Mouse (Mus musculus): ENCODE results near the gene Rpusd4. TPM values are rescaled to one million over a fixed set of nuclear protein-coding genes. Genes with fewer than 3 reads are reported as not detected.

Gene Rpusd4
- polyA plus RNA-seq, 1 experiment from 2014 or later, result 33.3 TPM

DNA sequence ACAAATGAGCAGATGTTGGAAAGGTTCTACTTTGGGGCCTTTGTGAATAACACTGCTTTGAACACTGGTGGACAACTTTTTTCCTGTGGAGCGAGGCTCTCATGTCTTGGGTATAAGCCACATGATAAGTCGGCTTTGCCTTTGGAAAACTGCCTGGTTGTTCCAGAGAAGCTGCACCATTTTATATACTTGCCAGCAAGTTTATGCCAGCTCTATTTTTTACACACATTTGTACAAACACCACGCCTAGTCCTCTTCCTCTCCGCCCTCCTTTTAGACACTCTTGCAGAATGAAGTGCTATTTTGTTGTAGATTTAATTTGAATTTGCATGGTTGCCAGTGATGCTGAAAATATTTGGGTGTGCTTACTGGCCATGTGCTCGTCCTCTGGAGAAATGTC lies 25.8 kb downstream of the Rpusd4 start:
- no peak for DNase-seq (ENCODE audit: extremely low spot score, low spot score)
- H3K27ac ChIP-seq, result no peak overlapping the region
- H3K36me3 ChIP-seq (replicated peaks), result no peaks in the 10 kb centered on the region
- H3K9me3 ChIP-seq, result peaks cover 5% of the 10 kb centered on the region
- WGBS, result 92% methylated on average over 5 of the region's 5 CpGs
- no peak overlapping the region for H3K4me3 ChIP-seq
- H3K4me1 ChIP-seq, result peaks cover 30% of the 10 kb centered on the region
- peaks cover 43% of the 10 kb centered on the region for H3K27me3 ChIP-seq (ENCODE audit: poor library complexity, severe bottlenecking)

GRCm38 (mm10) chr9:35297791-35298190 lies 30.1 kb downstream of the Rpusd4 start:
- Histone ChIP-seq H3K27me3 (ENCODE audit: poor library complexity, severe bottlenecking) (peaks cover 13% of the 10 kb centered on the region), H3K4me1 (no peaks in the 10 kb centered on the region; the same call in 1 of the 2 replicates), H3K36me3 (replicated peaks) (no peaks in the 10 kb centered on the region), H3K27ac (no peak overlapping the region), H3K9me3 (peaks cover 5% of the 10 kb centered on the region), H3K4me3 (no peak overlapping the region)
- DNase-seq (ENCODE audit: extremely low spot score, low spot score), result no peak

DNA sequence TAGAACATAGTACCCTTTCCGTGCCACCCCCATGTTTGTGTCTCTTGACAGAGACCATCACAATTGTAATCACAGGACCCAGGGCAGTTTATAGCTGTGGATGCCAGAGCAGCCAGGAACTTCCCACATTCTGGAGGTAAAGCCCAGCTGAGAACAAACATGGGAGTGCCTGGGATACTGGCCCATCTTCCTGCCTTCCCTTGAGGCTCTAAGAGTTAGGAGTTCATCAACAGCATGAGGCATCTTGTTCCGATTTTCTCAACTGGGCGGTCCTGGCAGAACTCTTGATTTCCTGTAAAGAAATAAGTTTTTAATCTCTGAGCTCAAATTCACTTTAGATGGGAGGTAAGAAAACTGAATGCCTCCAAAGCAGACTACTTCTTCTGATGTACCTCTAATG lies 34.5 kb downstream of the Rpusd4 start:
- no peaks in the 10 kb centered on the region for H3K36me3 ChIP-seq (replicated peaks)
- no peak overlapping the region for H3K4me3 ChIP-seq
- 0 out of 2 replicates have a peak, but pooled peaks cover 4% of the 10 kb centered on the region for H3K27me3 ChIP-seq (ENCODE audit: poor library complexity, severe bottlenecking)
- peaks cover 6% of the 10 kb centered on the region; the same call in 1 of the 2 replicates for H3K4me1 ChIP-seq
- H3K27ac ChIP-seq, result no peak overlapping the region
- DNase-seq (ENCODE audit: extremely low spot score, low spot score), result no peak
- H3K9me3 ChIP-seq, result no peaks in the 10 kb centered on the region
- WGBS, result 92% methylated on average over 3 of the region's 3 CpGs

GRCm38 (mm10) chr9:35307461-35307860 lies 39.8 kb downstream of the Rpusd4 start:
- Histone ChIP-seq H3K27ac (no peak overlapping the region), H3K27me3 (ENCODE audit: poor library complexity, severe bottlenecking) (peaks cover 12% of the 10 kb centered on the region), H3K9me3 (no peaks in the 10 kb centered on the region), H3K36me3 (replicated peaks) (no peaks in the 10 kb centered on the region), H3K4me1 (peaks cover 7% of the 10 kb centered on the region), H3K4me3 (no peak overlapping the region)
- DNase-seq (ENCODE audit: extremely low spot score, low spot score), result no peak
- 89% methylated on average over 7 of the region's 7 CpGs for WGBS

DNA sequence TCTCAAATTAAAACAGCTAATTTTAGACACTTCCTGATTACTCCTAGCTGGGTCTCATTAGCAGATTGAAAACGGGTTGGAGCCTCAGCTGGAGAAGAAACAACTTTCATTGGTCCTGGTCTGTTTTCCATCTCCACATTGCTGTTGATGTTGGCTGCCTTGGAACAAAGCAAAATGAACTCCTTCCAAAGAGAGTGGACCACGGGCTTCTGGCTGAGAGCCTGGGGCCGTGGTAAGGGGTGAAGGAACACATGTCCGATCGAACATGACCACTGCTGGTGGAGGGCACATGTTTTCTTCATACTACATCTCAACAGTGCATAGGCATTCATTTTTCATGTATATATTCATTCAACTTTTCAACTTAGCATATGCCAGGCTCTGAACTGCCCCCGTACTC lies 42.7 kb downstream of the Rpusd4 start:
- H3K27ac ChIP-seq, result no peak overlapping the region
- 78% methylated on average over 6 of the region's 6 CpGs for WGBS
- H3K9me3 ChIP-seq, result no peaks in the 10 kb centered on the region
- H3K4me1 ChIP-seq, result peaks cover 29% of the 10 kb centered on the region
- no peaks in the 10 kb centered on the region for H3K36me3 ChIP-seq (replicated peaks)
- H3K27me3 ChIP-seq (ENCODE audit: poor library complexity, severe bottlenecking), result peaks cover 38% of the 10 kb centered on the region
- H3K4me3 ChIP-seq, result no peak overlapping the region
- DNase-seq (ENCODE audit: extremely low spot score, low spot score), result no peak

GRCm38 (mm10) chr9:35312516-35312915 lies 44.9 kb downstream of the Rpusd4 start:
- H3K36me3 ChIP-seq (replicated peaks), result no peaks in the 10 kb centered on the region
- no peak for DNase-seq (ENCODE audit: extremely low spot score, low spot score)
- H3K4me1 ChIP-seq, result peaks cover 49% of the 10 kb centered on the region
- H3K4me3 ChIP-seq, result no peak overlapping the region
- H3K27me3 ChIP-seq (ENCODE audit: poor library complexity, severe bottlenecking), result peaks cover 58% of the 10 kb centered on the region
- no peaks in the 10 kb centered on the region for H3K9me3 ChIP-seq
- peak overlapping the region; percentile 82; the same call in 1 of the 2 replicates for H3K27ac ChIP-seq
- WGBS, result 72% methylated on average over 3 of the region's 3 CpGs

GRCm38 (mm10) chr9:35313601-35314000 lies 45.9 kb downstream of the Rpusd4 start:
- Histone ChIP-seq H3K36me3 (replicated peaks) (no peaks in the 10 kb centered on the region), H3K27me3 (ENCODE audit: poor library complexity, severe bottlenecking) (peaks cover 69% of the 10 kb centered on the region), H3K9me3 (no peaks in the 10 kb centered on the region), H3K4me3 (no peak overlapping the region), H3K4me1 (peaks cover 60% of the 10 kb centered on the region), H3K27ac (peak overlapping the region; percentile 82)
- DNase-seq (ENCODE audit: extremely low spot score, low spot score), result no peak
- WGBS, result 13% methylated on average over 4 of the region's 4 CpGs

GRCm38 (mm10) chr9:35314254-35314653 lies 46.6 kb downstream of the Rpusd4 start:
- peaks cover 66% of the 10 kb centered on the region for H3K4me1 ChIP-seq
- H3K27me3 ChIP-seq (ENCODE audit: poor library complexity, severe bottlenecking), result peaks cover 75% of the 10 kb centered on the region
- 19% methylated on average over 1 of the region's 1 CpGs for WGBS
- H3K36me3 ChIP-seq (replicated peaks), result no peaks in the 10 kb centered on the region
- DNase-seq (ENCODE audit: extremely low spot score, low spot score), result no peak
- H3K27ac ChIP-seq, result peak overlapping the region; percentile 82
- 0 out of 2 replicates have a peak overlapping the region, but pooled peaks have one; percentile 6 for H3K4me3 ChIP-seq
- H3K9me3 ChIP-seq, result no peaks in the 10 kb centered on the region

DNA sequence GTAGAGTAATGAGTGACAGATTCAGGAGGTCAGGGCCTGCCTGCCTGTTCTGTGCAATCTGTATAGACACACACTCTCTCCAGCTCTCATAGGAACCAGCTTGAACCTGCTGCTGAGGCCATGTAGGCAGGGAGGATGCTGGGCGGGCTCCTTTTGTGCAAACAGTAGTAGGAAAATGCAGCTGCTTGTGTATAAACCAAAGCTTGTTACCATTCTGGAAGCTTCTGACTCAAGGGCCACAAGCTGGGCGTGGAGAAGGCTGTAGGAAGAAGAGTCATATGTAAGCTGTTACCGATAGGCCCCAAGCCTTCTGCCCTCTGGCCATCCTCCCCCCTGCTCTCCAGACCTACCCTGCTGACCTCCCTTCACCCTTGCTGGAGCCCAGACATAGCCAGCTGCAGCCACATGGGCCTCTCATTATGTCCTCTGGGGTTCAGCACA lies 49.1 kb downstream of the Rpusd4 start:
- WGBS, result 41% methylated on average over 3 of the region's 3 CpGs
- Histone ChIP-seq H3K4me3 (no peak overlapping the region), H3K27ac (peak overlapping the region; percentile 82), H3K9me3 (no peaks in the 10 kb centered on the region), H3K27me3 (ENCODE audit: poor library complexity, severe bottlenecking) (peaks cover 95% of the 10 kb centered on the region), H3K36me3 (replicated peaks) (no peaks in the 10 kb centered on the region), H3K4me1 (peaks cover 85% of the 10 kb centered on the region)
- no peak for DNase-seq (ENCODE audit: extremely low spot score, low spot score)

- 35% methylated on average over 9 of the region's 9 CpGs for WGBS
- no peaks in the 10 kb centered on the region for H3K36me3 ChIP-seq (replicated peaks)
- no peak overlapping the region for H3K4me3 ChIP-seq
- H3K4me1 ChIP-seq, result peaks cover 87% of the 10 kb centered on the region
- H3K9me3 ChIP-seq, result no peaks in the 10 kb centered on the region
- no peak for DNase-seq (ENCODE audit: extremely low spot score, low spot score)
- peaks cover 95% of the 10 kb centered on the region for H3K27me3 ChIP-seq (ENCODE audit: poor library complexity, severe bottlenecking)
- H3K27ac ChIP-seq, result peak overlapping the region; percentile 82
Measured at GRCm38 (mm10) chr9:35317233-35317980, 49.7 kb downstream of the Rpusd4 start.

DNA sequence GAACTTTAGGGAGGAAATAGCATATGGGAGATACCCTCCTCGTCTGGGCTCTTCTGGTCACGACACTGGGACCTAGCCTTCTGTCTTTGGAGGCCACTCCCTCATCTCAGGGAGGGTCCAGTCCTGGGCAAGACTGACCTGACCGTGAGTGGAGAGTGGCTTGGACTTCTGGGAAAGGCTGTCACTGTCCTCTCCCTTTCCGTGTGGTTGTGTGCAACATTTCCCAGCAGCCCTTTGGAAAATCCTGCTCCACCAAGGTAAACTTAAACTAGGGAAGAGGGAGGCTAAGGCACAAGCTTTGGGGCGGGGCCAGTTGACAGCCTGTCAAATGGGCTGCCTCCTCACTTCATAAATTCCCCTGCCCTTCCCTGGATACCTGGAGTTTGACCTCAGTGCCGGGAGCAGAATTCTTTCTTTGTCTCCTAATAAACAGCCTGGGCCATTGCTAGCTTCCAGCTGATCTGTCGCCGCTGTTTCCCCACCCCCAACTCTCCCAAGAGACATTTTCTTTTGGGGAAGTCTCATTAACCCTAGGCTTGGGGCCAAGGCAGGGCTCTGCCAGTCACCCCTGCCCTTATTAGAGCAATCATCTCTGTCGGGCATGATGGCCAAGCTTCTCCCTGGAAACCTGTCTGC lies 51.0 kb downstream of the Rpusd4 start:
- Histone ChIP-seq H3K4me1 (peaks cover 85% of the 10 kb centered on the region), H3K4me3 (no peak overlapping the region), H3K27me3 (ENCODE audit: poor library complexity, severe bottlenecking) (peaks cover 95% of the 10 kb centered on the region), H3K27ac (peak overlapping the region; percentile 72), H3K9me3 (no peaks in the 10 kb centered on the region), H3K36me3 (replicated peaks) (no peaks in the 10 kb centered on the region)
- peak; percentile 50 for DNase-seq (ENCODE audit: extremely low spot score, low spot score)
- WGBS, result 26% methylated on average over 9 of the region's 9 CpGs

DNA sequence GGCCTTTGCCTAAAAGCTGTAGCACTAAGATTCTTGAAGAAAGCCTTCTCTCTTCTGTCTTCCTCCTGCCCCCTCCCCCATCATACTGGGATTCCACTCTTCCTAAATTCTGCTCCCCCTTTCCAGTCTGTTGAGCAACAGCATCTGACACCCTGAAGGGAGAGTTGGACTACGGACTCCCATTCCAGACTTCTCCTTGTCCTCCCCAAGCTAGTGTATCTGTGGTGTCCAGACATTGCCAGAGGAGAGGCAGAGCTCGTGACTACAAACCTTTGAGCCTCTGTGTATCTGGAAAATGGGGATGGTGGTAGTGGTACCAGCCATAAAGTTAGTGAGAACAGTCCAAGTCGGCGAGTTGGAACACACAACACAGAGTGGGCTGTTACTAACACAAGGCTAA lies 52.6 kb downstream of the Rpusd4 start:
- Histone ChIP-seq H3K4me1 (peaks cover 86% of the 10 kb centered on the region), H3K27ac (0 out of 2 replicates have a peak overlapping the region, but pooled peaks have one; percentile 36), H3K27me3 (ENCODE audit: poor library complexity, severe bottlenecking) (peaks cover 97% of the 10 kb centered on the region), H3K9me3 (no peaks in the 10 kb centered on the region), H3K4me3 (no peak overlapping the region), H3K36me3 (replicated peaks) (no peaks in the 10 kb centered on the region)
- 83% methylated on average over 4 of the region's 4 CpGs for WGBS
- no peak for DNase-seq (ENCODE audit: extremely low spot score, low spot score)

DNA sequence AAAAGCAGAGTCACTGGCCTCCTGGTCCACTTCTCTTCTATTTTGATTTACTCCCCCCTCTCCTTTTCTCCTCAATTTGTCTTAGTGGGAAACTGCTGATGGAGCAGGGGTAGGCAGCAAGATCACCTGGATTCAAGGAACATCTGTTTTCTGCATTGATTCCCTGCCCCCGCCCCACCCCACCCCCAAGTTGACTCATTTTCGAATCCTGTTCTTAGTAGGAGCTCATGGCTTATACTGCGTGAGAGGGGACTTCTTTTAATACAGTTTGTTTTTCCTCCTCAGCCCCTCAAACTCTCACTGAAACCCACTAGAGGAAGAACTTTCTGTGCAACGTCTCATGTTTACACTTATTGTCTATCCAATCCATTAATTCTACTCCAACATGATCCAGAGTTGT lies 56.3 kb downstream of the Rpusd4 start:
- 78% methylated on average over 4 of the region's 4 CpGs for WGBS
- Histone ChIP-seq H3K4me1 (peaks cover 86% of the 10 kb centered on the region), H3K36me3 (replicated peaks) (no peaks in the 10 kb centered on the region), H3K27me3 (ENCODE audit: poor library complexity, severe bottlenecking) (peaks cover 100% of the 10 kb centered on the region), H3K4me3 (no peak overlapping the region), H3K9me3 (no peaks in the 10 kb centered on the region), H3K27ac (no peak overlapping the region)
- DNase-seq (ENCODE audit: extremely low spot score, low spot score), result no peak
